Mouse (Mus musculus) hindbrain, postnatal 0 days (tissue): ENCODE data around the gene 4931406C07Rik. TPM values are rescaled to one million over a fixed set of nuclear protein-coding genes. Genes with fewer than 3 reads are reported as not detected.

Source experiments
- ATAC-seq: fragments of 200-750 bp; cut with Nextera tagmentation; 2 replicates; pipeline ENCODE4 v1.8.0; 2017; ENCODE audit warnings: mild to moderate bottlenecking, moderate TSS enrichment, moderate library complexity
- DNase-seq: peaks from one replicate; pipeline ENCODE4 v3.0.0-alpha.2; 2015; ENCODE audit warnings: low spot score
- H3K27ac ChIP-seq: fragments of 300-500 bp; sonication (generic); 2 replicates; pipeline ENCODE4 v1.5.1; 2014; ENCODE audit warnings: mild to moderate bottlenecking
- H3K27me3 ChIP-seq: fragments of 300-500 bp; sonication (generic); 2 replicates; pipeline ENCODE4 v1.6.1; 2014; ENCODE audit warnings: low read length, mixed read lengths; ENCODE audit not compliant: insufficient read depth
- H3K36me3 ChIP-seq: fragments of 300-500 bp; sonication (generic); 2 replicates; pipeline ENCODE4 v1.6.1; 2014; ENCODE audit warnings: low read length, mixed read lengths; ENCODE audit not compliant: insufficient read depth
- H3K4me1 ChIP-seq: fragments of 300-500 bp; sonication (generic); 2 replicates; pipeline ENCODE4 v1.6.1; 2014; ENCODE audit warnings: antibody characterized with exemption, low read length, mixed read lengths; ENCODE audit not compliant: insufficient read depth
- H3K4me2 ChIP-seq: fragments of 300-500 bp; sonication (generic); 2 replicates; pipeline ENCODE4 v1.6.1; 2014; ENCODE audit warnings: low read depth, mild to moderate bottlenecking, low read length, moderate library complexity, mixed read lengths
- H3K4me3 ChIP-seq: fragments of 300-500 bp; sonication (generic); 2 replicates; pipeline ENCODE4 v1.5.1; 2014; ENCODE audit warnings: low read length
- H3K9ac ChIP-seq: fragments of 300-500 bp; sonication (generic); replicated peaks from 2 replicates; pipeline ENCODE4 v1.6.1; 2014; ENCODE audit warnings: mild to moderate bottlenecking, low read length, moderate library complexity, mixed read lengths
- H3K9me3 ChIP-seq: fragments of 300-500 bp; sonication (generic); 2 replicates; pipeline ENCODE4 v1.6.1; 2016; ENCODE audit warnings: low read length, mixed read lengths
- CTCF ChIP-seq: IDR thresholded peaks from 2 replicates; pipeline ENCODE4 v1.5.1; 2016; ENCODE audit warnings: antibody characterized with exemption, control low read depth, low read depth
- WGBS: fragments of 180-500 bp; shearing (Covaris S2); extraction: QIAGEN DNeasy Blood & Tissue Kit; methylation state at CpG from one replicate; pipeline ENCODE4 v1.1.7; 2014; 5-methylcytosine and 5-hydroxymethylcytosine counted together
- polyA plus RNA-seq: library from polyadenylated mRNA; unstranded; fragments of >200 nt; fragmentation: Nextera tagmentation; extraction: Ambion mirVana; gene quantifications from 2 replicates; pipeline ENCODE4 v1.2.1, GENCODE M21; 2015
- total RNA-seq: library from RNA; depleted of rRNA; stranded (reverse); fragments of >200 nt; gene quantifications from 2 replicates; pipeline ENCODE4 v1.2.3, GENCODE M21; 2014

Gene 4931406C07Rik
- total and polyA plus RNA-seq, 2 experiments from 2014 or later = 11.0 to 14.8 TPM

- H3K27me3 ChIP-seq = no peaks in the 10 kb centered on the region
- no peak overlapping the region for H3K4me2 ChIP-seq
- H3K27ac ChIP-seq = no peak overlapping the region
- TF ChIP-seq CTCF = no peak
- H3K9ac ChIP-seq = no peak overlapping the region
- H3K4me1 ChIP-seq = no peaks in the 10 kb centered on the region
- no peak for ATAC-seq
- peaks cover 41% of the 10 kb centered on the region for H3K36me3 ChIP-seq
- DNase-seq = no peak
- H3K9me3 ChIP-seq = no peaks in the 10 kb centered on the region
- WGBS = 93% methylated on average over 1 of the region's 1 CpGs
- no peak overlapping the region for H3K4me3 ChIP-seq
Measured at GRCm38 (mm10) chr9:15314619-15315018, 8.4 kb upstream of the 4931406C07Rik start.

- no peak for TF ChIP-seq CTCF
- Histone ChIP-seq H3K9ac (no peak overlapping the region), H3K4me3 (no peak overlapping the region), H3K27me3 (no peaks in the 10 kb centered on the region), H3K27ac (no peak overlapping the region), H3K36me3 (peaks cover 50% of the 10 kb centered on the region), H3K4me2 (no peak overlapping the region), H3K4me1 (0 out of 2 replicates have a peak, but pooled peaks cover 5% of the 10 kb centered on the region), H3K9me3 (no peaks in the 10 kb centered on the region)
- ATAC-seq = no peak
- DNase-seq = no peak
- 94% methylated on average over 5 of the region's 5 CpGs for WGBS
Measured at GRCm38 (mm10) chr9:15313633-15314032, 7.4 kb upstream of the 4931406C07Rik start.

GRCm38 (mm10) chr9:15312054-15312735 lies 5.9 kb upstream of the 4931406C07Rik start:
- Histone ChIP-seq H3K4me1 (peaks cover 12% of the 10 kb centered on the region), H3K4me2 (no peak overlapping the region), H3K4me3 (no peak overlapping the region), H3K9ac (no peak overlapping the region), H3K9me3 (no peaks in the 10 kb centered on the region), H3K36me3 (peaks cover 45% of the 10 kb centered on the region), H3K27me3 (no peaks in the 10 kb centered on the region), H3K27ac (no peak overlapping the region)
- ATAC-seq (no peak), DNase-seq (no peak)
- 89% methylated on average over 2 of the region's 2 CpGs for WGBS
- no peak for TF ChIP-seq CTCF

GRCm38 (mm10) chr9:15310179-15310578 lies 3.9 kb upstream of the 4931406C07Rik start:
- no peak overlapping the region for H3K9ac ChIP-seq
- no peak for DNase-seq
- peaks cover 14% of the 10 kb centered on the region for H3K4me1 ChIP-seq
- no peak for ATAC-seq
- H3K9me3 ChIP-seq = no peaks in the 10 kb centered on the region
- H3K27me3 ChIP-seq = no peaks in the 10 kb centered on the region
- TF ChIP-seq CTCF = no peak
- no peak overlapping the region for H3K4me3 ChIP-seq
- H3K4me2 ChIP-seq = no peak overlapping the region
- H3K27ac ChIP-seq = no peak overlapping the region
- WGBS = 90% methylated on average over 1 of the region's 1 CpGs
- H3K36me3 ChIP-seq = peaks cover 44% of the 10 kb centered on the region

GRCm38 (mm10) chr9:15309425-15309824 lies 3.2 kb upstream of the 4931406C07Rik start:
- 76% methylated on average over 4 of the region's 4 CpGs for WGBS
- no peak overlapping the region for H3K4me2 ChIP-seq
- no peaks in the 10 kb centered on the region for H3K27me3 ChIP-seq
- H3K4me3 ChIP-seq = no peak overlapping the region
- no peak overlapping the region for H3K9ac ChIP-seq
- H3K27ac ChIP-seq = no peak overlapping the region
- no peak for TF ChIP-seq CTCF
- peaks cover 14% of the 10 kb centered on the region for H3K4me1 ChIP-seq
- no peaks in the 10 kb centered on the region for H3K9me3 ChIP-seq
- H3K36me3 ChIP-seq = peaks cover 37% of the 10 kb centered on the region
- ATAC-seq (no peak), DNase-seq (no peak)

GRCm38 (mm10) chr9:15308254-15308653 lies 2.0 kb upstream of the 4931406C07Rik start:
- Histone ChIP-seq H3K4me2 (peak overlapping the region; percentile 77; the same call in 1 of the 2 replicates), H3K4me1 (peaks cover 14% of the 10 kb centered on the region), H3K4me3 (no peak overlapping the region), H3K27me3 (no peaks in the 10 kb centered on the region), H3K36me3 (peaks cover 25% of the 10 kb centered on the region), H3K27ac (no peak overlapping the region), H3K9me3 (no peaks in the 10 kb centered on the region), H3K9ac (no peak overlapping the region)
- 74% methylated on average over 2 of the region's 2 CpGs for WGBS
- no peak for TF ChIP-seq CTCF
- DNase-seq (no peak), ATAC-seq (no peak)

- ATAC-seq = no peak
- WGBS = 6% methylated on average over 6 of the region's 6 CpGs
- no peak for TF ChIP-seq CTCF
Measured at GRCm38 (mm10) chr9:15307257-15307656, 1.0 kb upstream of the 4931406C07Rik start.

More at GRCm38 (mm10) chr9:15307257-15307656, 1.0 kb upstream of the 4931406C07Rik start:
- peak overlapping the region; percentile 56 for H3K4me3 ChIP-seq
- H3K27me3 ChIP-seq = no peaks in the 10 kb centered on the region
- peaks cover 20% of the 10 kb centered on the region for H3K36me3 ChIP-seq
- H3K9ac ChIP-seq = peak overlapping the region; percentile 70
- H3K27ac ChIP-seq = no peak overlapping the region
- no peak for DNase-seq
- no peaks in the 10 kb centered on the region for H3K9me3 ChIP-seq
- peak overlapping the region; percentile 77 for H3K4me2 ChIP-seq
- H3K4me1 ChIP-seq = peaks cover 14% of the 10 kb centered on the region
